Mouse (Mus musculus) bone marrow macrophage, adult 2 months (primary cell): ENCODE data around the gene Hnf4a.

ENCODE experiments used
- CTCF ChIP-seq: IDR thresholded peaks from 2 replicates; pipeline ENCODE4 v1.5.1; 2012; ENCODE audit warnings: low read depth, mild to moderate bottlenecking, low read length, moderate library complexity
- POLR2A ChIP-seq: IDR thresholded peaks from 2 replicates; pipeline ENCODE4 v1.6.1; 2012; ENCODE audit warnings: mild to moderate bottlenecking, low read depth, low read length, borderline replicate concordance

DNA sequence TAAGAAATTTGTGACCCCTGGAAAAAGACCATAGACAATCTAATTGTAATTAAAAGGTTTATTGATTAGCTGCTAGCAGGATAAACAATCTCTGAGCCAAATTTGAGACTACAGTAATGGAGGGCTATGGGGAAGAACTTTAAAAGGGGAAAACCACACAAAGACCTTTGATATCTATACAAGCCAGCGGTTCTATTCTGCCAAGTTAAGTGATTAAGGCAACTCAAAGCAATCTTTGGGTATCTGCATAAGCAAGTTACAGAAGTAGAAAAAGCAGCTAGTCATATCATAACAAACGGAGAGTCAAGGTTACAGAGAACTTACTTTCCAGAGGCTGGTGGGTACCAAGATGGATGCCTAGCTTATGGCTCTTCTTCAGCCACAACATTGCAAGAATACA is 20.9 kb downstream of the Hnf4a start:
- TF ChIP-seq CTCF (no peak), POLR2A (no peak)
